Mouse (Mus musculus) heart, embryonic 10.5 days (tissue): ENCODE measurements at regions not wholly inside any gene's neighbourhood (a gene's known extent, or its start where the extent isn't known, plus 50 kb on each side); places are given as distances from the start of the nearest gene placed in this dataset.

ENCODE experiments used
- DNase-seq: peaks from one replicate; pipeline ENCODE4 v3.0.0-alpha.2; 2017; ENCODE audit warnings: low spot score
- H3K27ac ChIP-seq: fragments of 300-500 bp; sonication (generic); 2 replicates; pipeline ENCODE4 v1.5.1; 2016; ENCODE audit warnings: mild to moderate bottlenecking
- H3K27me3 ChIP-seq: fragments of 300-500 bp; sonication (generic); 2 replicates; pipeline ENCODE4 v1.6.1; 2016; ENCODE audit warnings: mild to moderate bottlenecking; ENCODE audit not compliant: poor library complexity, insufficient read depth, severe bottlenecking
- H3K36me3 ChIP-seq: fragments of 300-500 bp; sonication (generic); 2 replicates; pipeline ENCODE4 v1.6.1; 2016; ENCODE audit warnings: mild to moderate bottlenecking, moderate library complexity
- H3K4me1 ChIP-seq: fragments of 300-500 bp; sonication (generic); 2 replicates; pipeline ENCODE4 v1.6.1; 2016; ENCODE audit warnings: mild to moderate bottlenecking
- H3K4me3 ChIP-seq: fragments of 300-500 bp; sonication (generic); 2 replicates; pipeline ENCODE4 v1.5.1; 2016; ENCODE audit warnings: mild to moderate bottlenecking, moderate library complexity
- H3K9me3 ChIP-seq: fragments of 300-500 bp; sonication (generic); 2 replicates; pipeline ENCODE4 v1.6.1; 2016; ENCODE audit warnings: mild to moderate bottlenecking, moderate library complexity
- WGBS: fragments of 180-500 bp; shearing (Covaris S2); methylation state at CpG from one replicate; pipeline ENCODE4 v1.1.7; 2016; 5-methylcytosine and 5-hydroxymethylcytosine counted together

DNA sequence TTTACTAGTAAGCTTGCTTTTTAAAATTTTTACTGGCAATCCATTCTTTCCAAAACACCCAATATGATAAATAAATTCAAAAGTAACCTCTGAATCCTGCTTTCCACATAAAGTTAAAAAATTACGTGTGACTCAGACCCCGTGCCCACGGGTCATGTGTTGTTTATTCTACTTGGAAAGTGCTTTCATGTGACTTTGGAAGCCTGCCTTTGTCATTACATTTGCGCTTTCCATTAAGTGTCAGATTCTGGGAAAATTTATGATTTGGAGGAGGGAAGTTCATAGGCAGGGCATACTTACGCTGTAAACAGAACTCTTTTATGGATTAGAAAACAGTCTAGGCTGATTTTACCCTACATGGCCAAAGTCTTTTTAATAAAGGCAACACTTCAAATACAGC lies 466.8 kb upstream of the Adamts5 start:
- H3K9me3 ChIP-seq: no peaks in the 10 kb centered on the region
- DNase-seq: no peak
- H3K4me1 ChIP-seq: no peaks in the 10 kb centered on the region
- WGBS: 84% methylated on average over 5 of the region's 5 CpGs
- no peak overlapping the region for H3K4me3 ChIP-seq
- H3K27me3 ChIP-seq: no peaks in the 10 kb centered on the region
- H3K36me3 ChIP-seq: no peaks in the 10 kb centered on the region
- H3K27ac ChIP-seq: no peak overlapping the region

DNA sequence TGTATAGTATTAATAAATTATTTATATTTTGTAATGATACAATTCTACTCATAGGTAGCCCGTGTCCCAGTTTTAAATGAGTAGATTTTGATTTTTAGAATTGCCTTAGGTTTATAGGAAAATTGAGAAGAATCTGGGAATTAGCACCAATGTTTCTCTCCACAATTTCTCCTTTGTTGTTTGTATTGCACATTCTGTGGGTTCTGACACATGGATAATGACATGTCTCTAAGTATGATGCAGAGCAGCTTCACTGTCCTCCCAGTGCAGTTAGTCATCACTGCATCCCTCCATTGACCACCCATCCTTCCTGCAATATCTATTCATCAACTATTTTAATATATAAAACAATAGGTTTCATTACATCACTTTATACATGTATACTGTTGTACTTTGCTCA lies 464.6 kb upstream of the Adamts5 start:
- 86% methylated on average over 1 of the region's 1 CpGs for WGBS
- H3K9me3 ChIP-seq: no peaks in the 10 kb centered on the region
- H3K36me3 ChIP-seq: no peaks in the 10 kb centered on the region
- H3K4me3 ChIP-seq: no peak overlapping the region
- H3K27me3 ChIP-seq: no peaks in the 10 kb centered on the region
- no peaks in the 10 kb centered on the region for H3K4me1 ChIP-seq
- DNase-seq: no peak
- H3K27ac ChIP-seq: no peak overlapping the region

- H3K4me1 ChIP-seq: no peaks in the 10 kb centered on the region
- H3K27me3 ChIP-seq: no peaks in the 10 kb centered on the region
- H3K36me3 ChIP-seq: no peaks in the 10 kb centered on the region
- DNase-seq: no peak
- H3K9me3 ChIP-seq: no peaks in the 10 kb centered on the region
- WGBS: 85% methylated on average over 5 of the region's 5 CpGs
- H3K27ac ChIP-seq: no peak overlapping the region
- no peak overlapping the region for H3K4me3 ChIP-seq
Measured at GRCm38 (mm10) chr16:86361099-86361498, 459.5 kb upstream of the Adamts5 start.

- H3K4me1 ChIP-seq: no peaks in the 10 kb centered on the region
- no peaks in the 10 kb centered on the region for H3K36me3 ChIP-seq
- H3K27ac ChIP-seq: no peak overlapping the region
- no peaks in the 10 kb centered on the region for H3K27me3 ChIP-seq
- DNase-seq: no peak
- H3K4me3 ChIP-seq: no peak overlapping the region
- H3K9me3 ChIP-seq: no peaks in the 10 kb centered on the region
- WGBS: 81% methylated on average over 2 of the region's 2 CpGs
Measured at GRCm38 (mm10) chr16:86355036-86355435, 453.4 kb upstream of the Adamts5 start.

DNA sequence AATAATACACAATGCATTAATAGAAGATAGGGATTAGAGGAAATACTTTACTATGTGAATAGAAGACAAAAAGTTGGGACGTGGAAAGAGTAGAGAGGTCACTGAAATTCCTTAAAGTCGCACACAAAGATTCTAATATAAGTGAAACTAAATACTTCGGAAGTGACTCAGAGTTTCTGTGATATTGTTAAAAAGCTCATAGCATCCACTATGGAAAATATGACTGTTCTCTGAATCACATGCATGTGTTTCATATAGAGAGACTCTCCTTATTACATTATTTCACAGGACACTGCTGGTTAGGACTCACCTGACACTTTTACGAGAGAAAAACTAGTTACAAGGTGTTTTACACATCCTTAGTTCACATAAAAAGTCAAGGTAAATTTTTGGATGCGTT lies 446.1 kb upstream of the Adamts5 start:
- no peaks in the 10 kb centered on the region for H3K4me1 ChIP-seq
- WGBS: 84% methylated on average over 5 of the region's 5 CpGs
- no peaks in the 10 kb centered on the region for H3K9me3 ChIP-seq
- H3K4me3 ChIP-seq: no peak overlapping the region
- no peaks in the 10 kb centered on the region for H3K36me3 ChIP-seq
- no peaks in the 10 kb centered on the region for H3K27me3 ChIP-seq
- DNase-seq: no peak
- no peak overlapping the region for H3K27ac ChIP-seq

- Histone ChIP-seq H3K4me1 (no peaks in the 10 kb centered on the region), H3K27me3 (no peaks in the 10 kb centered on the region), H3K9me3 (no peaks in the 10 kb centered on the region), H3K4me3 (no peak overlapping the region), H3K36me3 (no peaks in the 10 kb centered on the region), H3K27ac (no peak overlapping the region)
- no peak for DNase-seq
- 64% methylated on average over 3 of the region's 3 CpGs for WGBS
Measured at GRCm38 (mm10) chr16:86346916-86347315, 445.3 kb upstream of the Adamts5 start.

DNA sequence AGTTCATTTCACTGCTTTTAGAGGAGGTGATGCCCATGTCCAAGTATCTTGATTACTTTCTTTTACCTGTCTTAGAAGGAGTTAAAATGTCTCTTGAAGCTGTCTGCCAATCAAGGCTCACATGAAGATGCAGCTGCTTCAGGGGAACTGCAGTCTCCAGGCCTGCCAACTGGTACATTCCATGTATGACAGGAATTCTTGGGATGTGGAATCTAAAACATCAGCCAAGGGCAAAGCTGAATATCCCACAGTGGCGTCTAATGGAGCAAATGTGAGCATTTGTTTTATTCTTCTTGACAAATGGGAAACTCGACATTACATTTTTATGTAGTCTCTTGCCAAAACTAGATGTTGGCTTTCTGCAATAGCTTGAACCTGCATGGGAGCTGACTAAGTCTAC lies 438.7 kb upstream of the Adamts5 start:
- 74% methylated on average over 2 of the region's 2 CpGs for WGBS
- DNase-seq: no peak
- no peak overlapping the region for H3K4me3 ChIP-seq

GRCm38 (mm10) chr16:86325406-86325805 lies 423.8 kb upstream of the Adamts5 start:
- H3K27me3 ChIP-seq: no peaks in the 10 kb centered on the region
- no peaks in the 10 kb centered on the region for H3K4me1 ChIP-seq
- H3K36me3 ChIP-seq: no peaks in the 10 kb centered on the region
- 78% methylated on average over 2 of the region's 2 CpGs for WGBS
- no peaks in the 10 kb centered on the region for H3K9me3 ChIP-seq
- no peak for DNase-seq
- no peak overlapping the region for H3K4me3 ChIP-seq
- no peak overlapping the region for H3K27ac ChIP-seq

More for the DNA sequence above, 438.7 kb upstream of the Adamts5 start:
- Histone ChIP-seq H3K9me3 (no peaks in the 10 kb centered on the region), H3K4me1 (no peaks in the 10 kb centered on the region), H3K27me3 (no peaks in the 10 kb centered on the region), H3K36me3 (no peaks in the 10 kb centered on the region), H3K27ac (no peak overlapping the region)

GRCm38 (mm10) chr16:86318898-86319297 lies 417.3 kb upstream of the Adamts5 start:
- Histone ChIP-seq H3K27me3 (no peaks in the 10 kb centered on the region), H3K4me1 (no peaks in the 10 kb centered on the region), H3K36me3 (no peaks in the 10 kb centered on the region), H3K9me3 (no peaks in the 10 kb centered on the region), H3K4me3 (no peak overlapping the region), H3K27ac (no peak overlapping the region)
- WGBS: 76% methylated on average over 2 of the region's 2 CpGs
- no peak for DNase-seq

DNA sequence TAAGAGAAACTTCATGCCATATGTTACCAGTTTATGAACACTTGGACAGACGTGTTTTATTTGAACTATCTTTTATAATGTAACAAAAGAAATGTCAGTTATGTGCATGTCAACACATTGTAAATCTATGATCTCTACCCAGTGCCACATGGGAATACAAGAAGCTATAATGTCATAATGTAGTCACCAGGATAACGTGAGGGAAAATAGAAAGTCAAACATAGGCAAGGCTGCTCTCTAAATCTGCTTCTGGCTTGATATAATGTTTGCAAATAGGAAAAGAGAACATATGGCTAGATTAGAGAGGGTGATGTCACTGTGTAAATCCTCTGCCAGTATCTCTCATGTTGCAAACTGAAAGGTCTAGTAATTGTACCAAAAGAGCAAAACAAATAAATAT lies 408.1 kb upstream of the Adamts5 start:
- H3K4me1 ChIP-seq: no peaks in the 10 kb centered on the region
- WGBS: 69% methylated on average over 2 of the region's 2 CpGs
- H3K9me3 ChIP-seq: no peaks in the 10 kb centered on the region
- H3K36me3 ChIP-seq: no peaks in the 10 kb centered on the region
- H3K4me3 ChIP-seq: no peak overlapping the region
- H3K27me3 ChIP-seq: no peaks in the 10 kb centered on the region
- DNase-seq: no peak
- H3K27ac ChIP-seq: no peak overlapping the region

- H3K27ac ChIP-seq: no peak overlapping the region
- no peaks in the 10 kb centered on the region for H3K9me3 ChIP-seq
- H3K4me3 ChIP-seq: no peak overlapping the region
- no peaks in the 10 kb centered on the region for H3K36me3 ChIP-seq
- 81% methylated on average over 2 of the region's 2 CpGs for WGBS
- H3K4me1 ChIP-seq: no peaks in the 10 kb centered on the region
- no peaks in the 10 kb centered on the region for H3K27me3 ChIP-seq
- no peak for DNase-seq
Measured at GRCm38 (mm10) chr16:86303869-86304268, 402.2 kb upstream of the Adamts5 start.

- Histone ChIP-seq H3K4me1 (no peaks in the 10 kb centered on the region), H3K27ac (no peak overlapping the region), H3K9me3 (no peaks in the 10 kb centered on the region), H3K36me3 (no peaks in the 10 kb centered on the region), H3K4me3 (no peak overlapping the region), H3K27me3 (no peaks in the 10 kb centered on the region)
- DNase-seq: no peak
- WGBS: 48% methylated on average over 3 of the region's 3 CpGs
Measured at GRCm38 (mm10) chr16:86302451-86303145, 401.0 kb upstream of the Adamts5 start.

DNA sequence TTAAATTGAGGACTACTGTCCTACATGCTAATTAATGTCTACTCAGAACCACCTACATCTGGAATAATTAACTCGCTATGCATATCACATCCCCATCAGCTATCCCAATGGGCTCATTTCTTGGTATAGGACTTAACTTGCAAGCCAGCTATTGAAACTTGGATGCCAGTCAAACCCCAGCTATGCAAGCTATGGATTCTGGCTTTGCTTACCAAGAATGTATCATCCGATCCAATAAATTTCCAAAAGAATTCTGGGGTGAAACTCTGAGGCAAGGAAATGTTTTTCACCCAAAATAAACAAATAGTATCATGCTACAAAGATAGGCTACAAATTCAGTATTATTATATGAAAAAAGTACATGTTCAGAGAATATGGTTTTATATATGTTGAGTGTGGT lies 392.8 kb upstream of the Adamts5 start:
- Histone ChIP-seq H3K27ac (no peak overlapping the region), H3K27me3 (no peaks in the 10 kb centered on the region), H3K9me3 (no peaks in the 10 kb centered on the region), H3K4me3 (no peak overlapping the region), H3K4me1 (no peaks in the 10 kb centered on the region), H3K36me3 (no peaks in the 10 kb centered on the region)
- no peak for DNase-seq
- WGBS: 83% methylated on average over 2 of the region's 2 CpGs

- Histone ChIP-seq H3K27ac (no peak overlapping the region), H3K4me1 (no peaks in the 10 kb centered on the region), H3K27me3 (no peaks in the 10 kb centered on the region), H3K9me3 (no peaks in the 10 kb centered on the region), H3K4me3 (no peak overlapping the region), H3K36me3 (no peaks in the 10 kb centered on the region)
- DNase-seq: no peak
- 87% methylated on average over 2 of the region's 2 CpGs for WGBS
Measured at GRCm38 (mm10) chr16:86281326-86281725, 379.7 kb upstream of the Adamts5 start.
